Mouse (Mus musculus) heart, adult 2 months (tissue): ENCODE measurements around the gene Atrnl1. TPM values are rescaled to one million over a fixed set of nuclear protein-coding genes. Genes with fewer than 3 reads are reported as not detected.

Experiments used
- DNase-seq, 2 experiments: peaks; one replicate each; pipeline ENCODE4 v3.0.0; 2021
- H3K27ac ChIP-seq: fragments of 200-600 bp; 2 replicates; pipeline ENCODE4 v1.8.1; 2022
- H3K27me3 ChIP-seq: fragments of 200-500 bp; 2 replicates; pipeline ENCODE4 v1.6.1; 2012; ENCODE audit warnings: mild to moderate bottlenecking, low read length, inconsistent platforms, mixed read lengths; ENCODE audit not compliant: control insufficient read depth, insufficient read depth
- H3K36me3 ChIP-seq: fragments of 200-500 bp; 2 replicates; pipeline ENCODE4 v1.6.1; 2012; ENCODE audit warnings: low read length, inconsistent platforms; ENCODE audit not compliant: control insufficient read depth, insufficient read depth
- H3K4me1 ChIP-seq: fragments of 200-500 bp; 2 replicates; pipeline ENCODE4 v1.6.1; 2011; ENCODE audit warnings: low read length; ENCODE audit not compliant: control insufficient read depth, insufficient read depth
- H3K4me3 ChIP-seq: fragments of 200-600 bp; 2 replicates; pipeline ENCODE4 v1.8.1; 2022
- H3K79me2 ChIP-seq: fragments of 200-500 bp; replicated peaks from 2 replicates; pipeline ENCODE4 v1.6.1; 2012; ENCODE audit warnings: mild to moderate bottlenecking, inconsistent platforms, low read length, moderate library complexity, mixed read lengths; ENCODE audit not compliant: control insufficient read depth, insufficient read depth
- H3K9ac ChIP-seq: fragments of 200-500 bp; 2 replicates; pipeline ENCODE4 v1.6.1; 2012; ENCODE audit warnings: low read depth, mild to moderate bottlenecking, control low read depth, inconsistent platforms, low read length, mixed read lengths
- CTCF ChIP-seq: fragments of 200-600 bp; IDR thresholded peaks from 2 replicates; pipeline ENCODE4 v1.8.1; 2022; ENCODE audit warnings: antibody characterized with exemption, mild to moderate bottlenecking, moderate library complexity
- EP300 ChIP-seq: fragments of 200-500 bp; IDR thresholded peaks from 2 replicates; pipeline ENCODE4 v1.6.1; 2011; ENCODE audit warnings: low read depth, low read length, control low read depth; ENCODE audit not compliant: insufficient read depth
- POLR2A ChIP-seq: fragments of 200-500 bp; IDR thresholded peaks from 2 replicates; pipeline ENCODE4 v1.6.1; 2011; ENCODE audit warnings: mild to moderate bottlenecking, low read depth, low read length, control low read depth; ENCODE audit not compliant: insufficient read depth
- WGBS: fragments of 180-500 bp; shearing (Covaris S2); methylation state at CpG from one replicate; pipeline ENCODE4 v1.1.7; 2018; 5-methylcytosine and 5-hydroxymethylcytosine counted together
- intact Hi-C: fragments of 180-260 bp; cut with DNase I; formaldehyde crosslinking; loops from one replicate; pipeline ENCODE4 v1.15.1; 2025
- polyA plus RNA-seq: library from polyadenylated mRNA; depleted of rRNA; stranded (reverse); fragments of >200 nt; gene quantifications from 2 replicates; pipeline ENCODE4 v1.2.3, GENCODE M21; 2012
- total RNA-seq, 2 experiments: library from RNA; stranded (reverse); gene quantifications; 2 replicates each; pipeline ENCODE4 v1.2.3; 2021

Gene Atrnl1
- total and polyA plus RNA-seq, 3 experiments = 6.3 to 14.2 (median 13.4) TPM

DNA sequence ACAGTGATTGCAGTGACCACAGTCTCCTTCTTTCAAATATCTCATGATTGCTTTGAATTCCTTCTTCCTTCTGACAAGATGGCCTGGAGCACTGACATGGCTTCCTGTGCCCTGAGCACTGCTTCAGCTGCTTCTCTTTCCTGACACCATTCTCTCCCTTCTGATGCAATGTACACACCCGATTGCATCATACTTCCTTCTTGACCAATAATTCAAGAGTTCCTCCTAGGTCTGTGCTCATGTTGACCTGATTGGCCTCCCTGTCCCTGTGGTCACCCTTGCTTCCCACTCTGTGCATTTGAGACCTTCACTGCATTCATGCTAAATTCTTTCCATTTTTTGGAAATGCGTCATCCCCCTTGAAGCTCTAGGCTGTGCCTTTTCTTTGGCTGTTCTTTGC is 151.7 kb downstream of the Atrnl1 start:
- Histone ChIP-seq H3K9ac (no peak overlapping the region), H3K27ac (no peak overlapping the region), H3K4me3 (no peak overlapping the region), H3K4me1 (no peaks in the 10 kb centered on the region; the same call in 1 of the 2 replicates), H3K79me2 (no peaks in the 10 kb centered on the region), H3K27me3 (no peaks in the 10 kb centered on the region), H3K36me3 (peaks cover 2% of the 10 kb centered on the region)
- WGBS = 81% methylated on average over 2 of the region's 2 CpGs
- intact Hi-C loops = no loop called here
- TF ChIP-seq POLR2A (no peak), EP300 (no peak)
- DNase-seq = no peak

DNA sequence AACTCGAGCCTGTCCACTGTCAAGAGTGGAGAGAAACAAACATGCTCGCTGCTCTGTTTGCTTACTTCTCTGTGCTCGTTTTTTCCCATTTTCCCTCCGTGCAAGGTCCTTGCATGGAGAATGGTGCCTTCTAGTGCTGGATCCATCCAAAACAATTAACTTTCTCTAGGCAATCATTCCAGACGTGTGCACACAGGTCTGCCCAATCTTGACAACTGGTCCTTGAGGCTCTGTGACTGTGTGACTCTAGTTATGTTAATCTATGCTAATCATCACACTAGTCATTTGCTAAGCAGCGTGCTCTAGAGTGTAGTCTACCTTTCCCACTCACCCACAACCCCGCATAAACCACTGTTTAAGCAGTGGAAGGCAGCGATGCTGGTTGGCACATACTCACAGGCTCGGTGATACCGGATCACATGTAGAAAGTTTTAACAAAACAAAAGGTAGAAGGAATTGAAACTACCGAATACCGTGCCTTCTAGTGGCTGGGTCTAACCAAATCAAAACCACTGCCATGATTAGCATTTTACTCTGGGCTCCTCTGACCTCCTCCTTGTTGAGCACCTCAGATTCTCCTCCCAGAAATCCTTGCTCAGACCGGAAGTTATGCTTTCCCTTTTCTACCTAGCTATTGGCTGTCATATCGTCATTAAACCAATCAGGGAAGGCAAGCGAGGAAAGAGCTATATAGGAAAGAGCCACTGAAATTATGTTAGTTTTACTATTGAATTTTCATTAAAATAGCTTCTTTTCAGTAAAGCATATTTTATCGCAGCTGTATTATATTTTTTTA is 153.9 kb downstream of the Atrnl1 start:
- no peak overlapping the region for H3K9ac ChIP-seq
- H3K36me3 ChIP-seq = peaks cover 2% of the 10 kb centered on the region
- DNase-seq = no peak
- TF ChIP-seq POLR2A (no peak), CTCF (no peak), EP300 (no peak)
- no peak overlapping the region for H3K4me3 ChIP-seq
- no peaks in the 10 kb centered on the region; the same call in 1 of the 2 replicates for H3K4me1 ChIP-seq
- no peaks in the 10 kb centered on the region for H3K27me3 ChIP-seq
- H3K79me2 ChIP-seq = no peaks in the 10 kb centered on the region
- WGBS = 90% methylated on average over 16 of the region's 16 CpGs
- no peak overlapping the region for H3K27ac ChIP-seq
- intact Hi-C loops = no loop called here

DNA sequence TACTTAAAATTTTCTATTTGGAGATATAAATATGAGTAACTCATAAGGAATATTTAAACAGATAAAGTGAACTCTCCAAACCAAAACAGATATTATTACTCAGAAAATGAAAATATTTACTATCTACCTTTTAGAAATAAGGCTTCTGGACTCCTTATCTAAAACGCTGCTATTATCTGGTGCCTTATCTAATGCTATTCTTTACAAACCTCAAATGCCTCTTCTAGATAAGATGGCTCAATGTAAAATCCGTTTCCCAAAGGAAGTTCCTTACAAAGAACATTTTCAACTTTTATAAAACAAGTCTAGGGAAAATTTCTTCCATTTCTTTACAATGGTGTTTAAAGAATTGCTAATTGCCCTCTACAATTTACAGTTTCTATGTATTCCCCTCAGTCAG is 156.2 kb downstream of the Atrnl1 start:
- no peak for DNase-seq
- Histone ChIP-seq H3K36me3 (no peaks in the 10 kb centered on the region; the same call in 1 of the 2 replicates), H3K79me2 (no peaks in the 10 kb centered on the region), H3K27ac (no peak overlapping the region), H3K4me1 (no peaks in the 10 kb centered on the region; the same call in 1 of the 2 replicates), H3K4me3 (no peak overlapping the region), H3K27me3 (no peaks in the 10 kb centered on the region), H3K9ac (no peak overlapping the region)
- intact Hi-C loops = no loop called here
- TF ChIP-seq EP300 = no peak
- no peak for TF ChIP-seq CTCF
- no peak for TF ChIP-seq POLR2A
- 37% methylated on average over 2 of the region's 2 CpGs for WGBS

DNA sequence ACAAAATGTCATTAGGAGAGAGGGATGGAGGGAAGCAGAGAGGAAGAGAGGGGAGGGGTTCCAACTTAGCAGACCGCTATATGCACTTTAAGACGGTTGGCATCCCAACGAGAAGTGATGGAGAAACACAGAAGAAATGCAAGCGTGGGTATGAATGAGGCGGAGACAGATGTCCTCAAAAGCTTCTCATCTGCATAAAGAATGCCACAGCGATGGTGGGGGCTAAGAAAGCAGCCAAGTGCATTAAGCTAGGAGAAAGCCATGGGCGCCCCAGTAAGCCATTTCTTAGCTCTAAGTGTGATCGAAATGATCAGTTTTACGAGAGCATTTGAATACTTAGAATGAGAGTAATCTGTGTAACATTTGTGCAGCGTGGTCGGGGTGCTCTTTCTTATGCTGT is 157.8 kb downstream of the Atrnl1 start:
- H3K4me1 ChIP-seq = no peaks in the 10 kb centered on the region
- 92% methylated on average over 11 of the region's 11 CpGs for WGBS
- TF ChIP-seq EP300 = no peak
- TF ChIP-seq CTCF = no peak
- TF ChIP-seq POLR2A = no peak
- no peak overlapping the region for H3K27ac ChIP-seq
- no peak overlapping the region for H3K4me3 ChIP-seq
- intact Hi-C loops = no loop called here
- H3K27me3 ChIP-seq = no peaks in the 10 kb centered on the region
- H3K36me3 ChIP-seq = no peaks in the 10 kb centered on the region
- no peak for DNase-seq
- H3K79me2 ChIP-seq = no peaks in the 10 kb centered on the region
- H3K9ac ChIP-seq = no peak overlapping the region

DNA sequence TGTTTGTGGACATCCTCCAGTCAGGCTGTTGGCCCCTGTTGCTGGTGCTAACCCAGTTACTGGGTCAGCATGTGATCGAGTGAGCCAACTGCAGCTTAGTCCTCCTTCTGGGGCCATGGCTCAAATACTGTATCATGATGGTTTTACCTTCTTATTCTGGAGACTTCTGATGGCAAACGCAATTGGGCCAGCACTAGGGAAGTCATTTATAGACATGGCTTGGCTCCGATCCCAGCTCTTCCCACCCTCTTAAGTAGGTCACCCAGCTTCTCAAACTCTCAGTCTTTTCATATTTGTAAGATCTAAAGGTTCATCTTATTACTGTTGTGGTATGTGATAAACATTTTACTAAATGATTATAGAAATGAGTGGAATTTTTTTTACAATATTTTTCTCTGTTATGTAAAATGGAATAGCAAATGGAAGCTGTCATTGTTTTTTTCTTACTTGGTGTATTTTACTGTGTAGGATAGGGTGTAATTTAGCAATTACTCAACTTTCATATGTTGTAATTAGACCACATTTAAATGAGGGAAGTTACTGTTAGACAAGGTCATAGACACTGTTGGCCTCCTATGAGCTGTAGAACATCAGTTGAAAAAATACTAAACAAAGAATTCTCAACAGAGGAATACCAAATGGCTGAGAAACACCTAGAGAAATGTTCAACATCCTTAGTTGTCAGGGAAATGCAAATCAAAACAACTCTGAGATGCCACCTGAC is 171.7 kb downstream of the Atrnl1 start:
- Histone ChIP-seq H3K27me3 (no peaks in the 10 kb centered on the region), H3K4me1 (peaks cover 3% of the 10 kb centered on the region; the same call in 1 of the 2 replicates), H3K27ac (no peak overlapping the region), H3K36me3 (no peaks in the 10 kb centered on the region), H3K79me2 (no peaks in the 10 kb centered on the region), H3K4me3 (no peak overlapping the region), H3K9ac (no peak overlapping the region)
- TF ChIP-seq EP300 (no peak), CTCF (no peak), POLR2A (no peak)
- DNase-seq = peak in 1 of 2 experiments; percentile 29
- intact Hi-C loops = no loop called here
- WGBS = 57% methylated on average over 3 of the region's 3 CpGs

DNA sequence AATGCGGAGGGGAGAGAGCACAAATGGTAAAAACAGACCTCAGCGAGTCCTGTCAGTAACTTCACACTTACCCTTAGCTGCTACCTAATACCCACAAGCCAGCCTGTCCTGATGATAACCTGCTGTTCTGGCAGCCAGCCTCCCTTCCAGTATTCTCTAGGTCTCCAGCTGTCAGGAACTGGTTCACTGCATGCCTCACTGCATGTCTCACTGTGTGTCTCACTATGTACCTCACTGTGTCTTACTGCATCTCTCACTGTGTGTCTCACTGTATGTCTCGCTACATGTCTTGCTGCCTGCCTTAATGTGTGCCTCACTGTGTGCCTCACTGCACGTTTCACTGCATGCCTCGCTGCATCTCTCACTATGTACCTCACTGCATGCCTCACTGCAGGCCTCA is 175.9 kb downstream of the Atrnl1 start:
- H3K27ac ChIP-seq = no peak overlapping the region
- WGBS = 81% methylated on average over 5 of the region's 5 CpGs
- TF ChIP-seq CTCF = no peak
- TF ChIP-seq EP300 = no peak
- no peak for TF ChIP-seq POLR2A
- no peaks in the 10 kb centered on the region for H3K27me3 ChIP-seq
- no peaks in the 10 kb centered on the region for H3K36me3 ChIP-seq
- DNase-seq = peak in 1 of 2 experiments; percentile 28
- intact Hi-C loops = no loop called here
- no peaks in the 10 kb centered on the region for H3K79me2 ChIP-seq
- H3K4me3 ChIP-seq = no peak overlapping the region
- H3K9ac ChIP-seq = no peak overlapping the region
- H3K4me1 ChIP-seq = peaks cover 3% of the 10 kb centered on the region; the same call in 1 of the 2 replicates
